Mouse (Mus musculus) ZHBTc4 (cell line): ENCODE data around the gene Rubcnl.

ENCODE experiments used
- DNase-seq: peaks from one replicate; pipeline ENCODE4 v3.0.0-alpha.2; 2011; ENCODE audit warnings: low read depth, low spot score

The Rubcnl gene

GRCm38 (mm10) chr14:75015856-75016714 lies at the start of gene Rubcnl:
Gene Rubcnl, plus strand, starts transcription at chr14:75016027.
- DNase-seq, result peak; percentile 79

- no peak for DNase-seq
Measured at GRCm38 (mm10) chr14:74972216-74972615, 43.6 kb upstream of the Rubcnl start.

GRCm38 (mm10) chr14:74972687-74973086 lies 43.1 kb upstream of the Rubcnl start:
- DNase-seq, result no peak

GRCm38 (mm10) chr14:74974136-74974651 lies 41.6 kb upstream of the Rubcnl start:
- peak; percentile 47 for DNase-seq

- DNase-seq, result no peak
Measured at GRCm38 (mm10) chr14:74976972-74977371, 38.9 kb upstream of the Rubcnl start.

- DNase-seq, result no peak
Measured at GRCm38 (mm10) chr14:74981016-74981415, 34.8 kb upstream of the Rubcnl start.

GRCm38 (mm10) chr14:74983079-74983478 lies 32.7 kb upstream of the Rubcnl start:
- DNase-seq, result no peak

GRCm38 (mm10) chr14:74984817-74985391 lies 30.9 kb upstream of the Rubcnl start:
- DNase-seq, result no peak

GRCm38 (mm10) chr14:74985658-74986057 lies 30.2 kb upstream of the Rubcnl start:
- DNase-seq, result no peak

- DNase-seq, result no peak
Measured at GRCm38 (mm10) chr14:74986527-74986926, 29.3 kb upstream of the Rubcnl start.

- DNase-seq, result no peak
Measured at GRCm38 (mm10) chr14:74989322-74989721, 26.5 kb upstream of the Rubcnl start.

- DNase-seq, result no peak
Measured at GRCm38 (mm10) chr14:74989909-74990308, 25.9 kb upstream of the Rubcnl start.

GRCm38 (mm10) chr14:74990504-74990903 lies 25.3 kb upstream of the Rubcnl start:
- peak; percentile 36 for DNase-seq

- no peak for DNase-seq
Measured at GRCm38 (mm10) chr14:74996556-74996955, 19.3 kb upstream of the Rubcnl start.

- DNase-seq, result no peak
Measured at GRCm38 (mm10) chr14:74997041-74997440, 18.8 kb upstream of the Rubcnl start.

- DNase-seq, result no peak
Measured at GRCm38 (mm10) chr14:75001364-75001763, 14.5 kb upstream of the Rubcnl start.

- DNase-seq, result no peak
Measured at GRCm38 (mm10) chr14:75003356-75003755, 12.5 kb upstream of the Rubcnl start.

GRCm38 (mm10) chr14:75005478-75006199 lies 10.2 kb upstream of the Rubcnl start:
- DNase-seq, result no peak

- DNase-seq, result no peak
Measured at GRCm38 (mm10) chr14:75010346-75010745, 5.5 kb upstream of the Rubcnl start.

- no peak for DNase-seq
Measured at GRCm38 (mm10) chr14:75010986-75011655, 4.7 kb upstream of the Rubcnl start.

GRCm38 (mm10) chr14:75016715-75017020 lies 841 bp downstream of the Rubcnl start:
- no peak for DNase-seq

- no peak for DNase-seq
Measured at GRCm38 (mm10) chr14:75017277-75017676, 1.4 kb downstream of the Rubcnl start.
